Mouse (Mus musculus) spleen, postnatal 4 days (tissue): ENCODE data around the gene Ddah2.
A peak's percentile ranks its signal among the peaks of the same experiment; 100 is the strongest.

Experiments used
- DNase-seq, 2 experiments: peaks; one replicate each; pipeline ENCODE4 v3.0.0; 2022; ENCODE audit warnings: low spot score in 2 of 2

The Ddah2 gene

GRCm38 (mm10) chr17:35077285-35077684 is 18.4 kb downstream of the Ddah2 start:
- no peak for DNase-seq

- no peak for DNase-seq
Measured at GRCm38 (mm10) chr17:35077786-35078233, 19.0 kb downstream of the Ddah2 start, which contains the start of gene Ly6g6d. TSS of gene Ly6g6d (minus strand) at chr17:35078065.

- peak in 1 of 2 experiments; percentile 41 for DNase-seq
Measured at GRCm38 (mm10) chr17:35079778-35080177, 20.9 kb downstream of the Ddah2 start.

- no peak for DNase-seq
Measured at GRCm38 (mm10) chr17:35080248-35080647, 21.4 kb downstream of the Ddah2 start.

- no peak for DNase-seq
Measured at GRCm38 (mm10) chr17:35080710-35081109, 21.9 kb downstream of the Ddah2 start.

GRCm38 (mm10) chr17:35082841-35083576 is 24.2 kb downstream of the Ddah2 start:
- no peak for DNase-seq

- no peak for DNase-seq
Measured at GRCm38 (mm10) chr17:35083929-35084497, 25.2 kb downstream of the Ddah2 start.

- DNase-seq: no peak
Measured at GRCm38 (mm10) chr17:35085208-35085865, 26.5 kb downstream of the Ddah2 start, which contains the start of gene Ly6g6f. TSS of gene Ly6g6f (minus strand) at chr17:35085610.

- DNase-seq: no peak
Measured at GRCm38 (mm10) chr17:35088151-35088550, 29.3 kb downstream of the Ddah2 start.

- DNase-seq: peak; percentile 92 to 97
Measured at GRCm38 (mm10) chr17:35088825-35089644, 30.2 kb downstream of the Ddah2 start, which contains the start of gene Abhd16a. TSS of gene Abhd16a (plus strand) at chr17:35089263.

GRCm38 (mm10) chr17:35090166-35090932 is 31.5 kb downstream of the Ddah2 start:
- peak; percentile 59 to 74 for DNase-seq

- DNase-seq: no peak
Measured at GRCm38 (mm10) chr17:35092403-35093198, 33.8 kb downstream of the Ddah2 start.

- DNase-seq: no peak
Measured at GRCm38 (mm10) chr17:35094475-35095365, 35.9 kb downstream of the Ddah2 start.

GRCm38 (mm10) chr17:35096597-35096996 is 37.8 kb downstream of the Ddah2 start:
- no peak for DNase-seq

- peak; percentile 62 to 80 for DNase-seq
Measured at GRCm38 (mm10) chr17:35097164-35097655, 38.4 kb downstream of the Ddah2 start.

GRCm38 (mm10) chr17:35100196-35100765 is 41.4 kb downstream of the Ddah2 start:
- DNase-seq: no peak

- DNase-seq: peak in 1 of 2 experiments; percentile 12
Measured at GRCm38 (mm10) chr17:35101161-35101560, 42.3 kb downstream of the Ddah2 start.

- no peak for DNase-seq
Measured at GRCm38 (mm10) chr17:35102299-35102698, 43.5 kb downstream of the Ddah2 start.
